Mouse (Mus musculus) heart, embryonic 16.5 days (tissue): ENCODE measurements around the gene Tmem185b. TPM values are rescaled to one million over a fixed set of nuclear protein-coding genes. Genes with fewer than 3 reads are reported as not detected.

Source experiments
- ATAC-seq: fragments of 200-750 bp; cut with Nextera tagmentation; replicated peaks from 2 replicates; pipeline ENCODE4 v1.8.0; 2017; ENCODE audit warnings: moderate number of reproducible peaks; ENCODE audit not compliant: insufficient read depth, low FRiP score; ENCODE audit errors: extremely low read depth
- H3K27ac ChIP-seq: fragments of 300-500 bp; sonication (generic); 2 replicates; pipeline ENCODE4 v1.5.1; 2014; ENCODE audit warnings: mild to moderate bottlenecking, low read length, control low read depth, moderate library complexity
- H3K27me3 ChIP-seq: fragments of 300-500 bp; sonication (generic); 2 replicates; pipeline ENCODE4 v1.6.1; 2014; ENCODE audit warnings: low read length, mixed read lengths; ENCODE audit not compliant: control insufficient read depth, insufficient read depth
- H3K36me3 ChIP-seq: fragments of 300-500 bp; sonication (generic); 2 replicates; pipeline ENCODE4 v1.6.1; 2014; ENCODE audit not compliant: control insufficient read depth, insufficient read depth
- H3K4me1 ChIP-seq: fragments of 300-500 bp; sonication (generic); 2 replicates; pipeline ENCODE4 v1.6.1; 2014; ENCODE audit warnings: low read length, mixed read lengths; ENCODE audit not compliant: control insufficient read depth, insufficient read depth
- H3K4me2 ChIP-seq: fragments of 300-500 bp; sonication (generic); 2 replicates; pipeline ENCODE4 v1.6.1; 2014; ENCODE audit warnings: low read depth, mild to moderate bottlenecking, control low read depth, low read length
- H3K4me3 ChIP-seq: fragments of 300-500 bp; sonication (generic); 2 replicates; pipeline ENCODE4 v1.5.1; 2014; ENCODE audit warnings: mild to moderate bottlenecking, control low read depth, low read length
- H3K9ac ChIP-seq: fragments of 300-500 bp; sonication (generic); 2 replicates; pipeline ENCODE4 v1.6.1; 2014; ENCODE audit warnings: low read length, control low read depth
- H3K9me3 ChIP-seq: fragments of 300-500 bp; sonication (generic); replicated peaks from 2 replicates; pipeline ENCODE4 v1.6.1; 2016; ENCODE audit warnings: low read length; ENCODE audit not compliant: control insufficient read depth
- WGBS: fragments of 180-500 bp; shearing (Covaris S2); extraction: QIAGEN DNeasy Blood & Tissue Kit; methylation state at CpG from one replicate; pipeline ENCODE4 v1.1.7; 2014; 5-methylcytosine and 5-hydroxymethylcytosine counted together
- polyA plus RNA-seq: library from polyadenylated mRNA; unstranded; fragments of >200 nt; fragmentation: Nextera tagmentation; extraction: Ambion mirVana; gene quantifications from 2 replicates; pipeline ENCODE4 v1.2.1, GENCODE M21; 2015

The Tmem185b gene
- polyA plus RNA-seq, 1 experiment from 2014 or later, result 24.7 TPM

- H3K27me3 ChIP-seq, result no peaks in the 10 kb centered on the region
- H3K36me3 ChIP-seq, result peaks cover 11% of the 10 kb centered on the region
- H3K9ac ChIP-seq, result no peak overlapping the region
- WGBS, result 78% methylated on average over 4 of the region's 4 CpGs
- no peak overlapping the region for H3K4me3 ChIP-seq
- no peak for ATAC-seq
- peaks cover 6% of the 10 kb centered on the region; the same call in 1 of the 2 replicates for H3K9me3 ChIP-seq
- peaks cover 25% of the 10 kb centered on the region for H3K4me1 ChIP-seq
- H3K4me2 ChIP-seq, result no peak overlapping the region
- no peak overlapping the region for H3K27ac ChIP-seq
Measured at GRCm38 (mm10) chr1:119522726-119523125, 3.2 kb upstream of the Tmem185b start.

GRCm38 (mm10) chr1:119523369-119523768, 2.6 kb upstream of the Tmem185b start:
- no peak overlapping the region for H3K4me2 ChIP-seq
- peaks cover 20% of the 10 kb centered on the region for H3K4me1 ChIP-seq
- no peak overlapping the region for H3K9ac ChIP-seq
- 75% methylated on average over 7 of the region's 7 CpGs for WGBS
- ATAC-seq, result no peak
- H3K27me3 ChIP-seq, result no peaks in the 10 kb centered on the region
- H3K27ac ChIP-seq, result no peak overlapping the region
- no peak overlapping the region for H3K4me3 ChIP-seq
- peaks cover 13% of the 10 kb centered on the region for H3K36me3 ChIP-seq
- H3K9me3 ChIP-seq, result peaks cover 6% of the 10 kb centered on the region; the same call in 1 of the 2 replicates

- H3K4me2 ChIP-seq, result no peak overlapping the region
- H3K9me3 ChIP-seq, result peaks cover 9% of the 10 kb centered on the region
- WGBS, result 90% methylated on average over 7 of the region's 7 CpGs
- no peak for ATAC-seq
- H3K9ac ChIP-seq, result no peak overlapping the region
- H3K36me3 ChIP-seq, result peaks cover 17% of the 10 kb centered on the region
- H3K27me3 ChIP-seq, result no peaks in the 10 kb centered on the region
- H3K4me1 ChIP-seq, result peaks cover 20% of the 10 kb centered on the region
- H3K27ac ChIP-seq, result no peak overlapping the region
- no peak overlapping the region for H3K4me3 ChIP-seq
Measured at GRCm38 (mm10) chr1:119523826-119524225, 2.1 kb upstream of the Tmem185b start.

GRCm38 (mm10) chr1:119525004-119525444, 936 bp upstream of the Tmem185b start:
- Histone ChIP-seq H3K27ac (peak overlapping the region; percentile 14; the same call in 1 of the 2 replicates), H3K4me1 (peaks cover 20% of the 10 kb centered on the region), H3K4me2 (peak overlapping the region; percentile 71), H3K9me3 (peaks cover 11% of the 10 kb centered on the region), H3K4me3 (peak overlapping the region; percentile 75), H3K36me3 (peaks cover 25% of the 10 kb centered on the region), H3K9ac (peak overlapping the region; percentile 87), H3K27me3 (no peaks in the 10 kb centered on the region)
- no peak for ATAC-seq
- 17% methylated on average over 5 of the region's 5 CpGs for WGBS

GRCm38 (mm10) chr1:119530941-119531340, 5.0 kb downstream of the Tmem185b start:
- WGBS, result 82% methylated on average over 13 of the region's 13 CpGs
- Histone ChIP-seq H3K9me3 (peaks cover 11% of the 10 kb centered on the region), H3K4me1 (peaks cover 10% of the 10 kb centered on the region), H3K9ac (no peak overlapping the region), H3K4me2 (no peak overlapping the region), H3K4me3 (no peak overlapping the region), H3K36me3 (peaks cover 25% of the 10 kb centered on the region), H3K27me3 (no peaks in the 10 kb centered on the region), H3K27ac (no peak overlapping the region)
- no peak for ATAC-seq

GRCm38 (mm10) chr1:119532165-119532564, 6.2 kb downstream of the Tmem185b start:
- Histone ChIP-seq H3K27me3 (no peaks in the 10 kb centered on the region), H3K9me3 (peaks cover 7% of the 10 kb centered on the region), H3K4me2 (no peak overlapping the region), H3K27ac (no peak overlapping the region), H3K4me3 (no peak overlapping the region), H3K4me1 (peaks cover 6% of the 10 kb centered on the region), H3K36me3 (peaks cover 19% of the 10 kb centered on the region), H3K9ac (no peak overlapping the region)
- no peak for ATAC-seq
- 90% methylated on average over 6 of the region's 6 CpGs for WGBS

- H3K9ac ChIP-seq, result no peak overlapping the region
- H3K4me1 ChIP-seq, result peaks cover 6% of the 10 kb centered on the region
- H3K27me3 ChIP-seq, result no peaks in the 10 kb centered on the region
- H3K4me2 ChIP-seq, result no peak overlapping the region
- H3K36me3 ChIP-seq, result peaks cover 13% of the 10 kb centered on the region
- no peak for ATAC-seq
- WGBS, result 81% methylated on average over 18 of the region's 18 CpGs
- no peak overlapping the region for H3K27ac ChIP-seq
- peaks cover 5% of the 10 kb centered on the region for H3K9me3 ChIP-seq
- H3K4me3 ChIP-seq, result no peak overlapping the region
Measured at GRCm38 (mm10) chr1:119533093-119533805, 7.3 kb downstream of the Tmem185b start.

- Histone ChIP-seq H3K9me3 (no peaks in the 10 kb centered on the region), H3K4me1 (peaks cover 6% of the 10 kb centered on the region), H3K27me3 (no peaks in the 10 kb centered on the region), H3K9ac (no peak overlapping the region), H3K36me3 (peaks cover 2% of the 10 kb centered on the region; the same call in 1 of the 2 replicates), H3K27ac (no peak overlapping the region), H3K4me3 (no peak overlapping the region), H3K4me2 (no peak overlapping the region)
- ATAC-seq, result no peak
- 88% methylated on average over 5 of the region's 5 CpGs for WGBS
Measured at GRCm38 (mm10) chr1:119534341-119534740, 8.4 kb downstream of the Tmem185b start.

- Histone ChIP-seq H3K9me3 (no peaks in the 10 kb centered on the region), H3K4me1 (peaks cover 8% of the 10 kb centered on the region), H3K4me3 (no peak overlapping the region), H3K9ac (no peak overlapping the region), H3K27ac (peak overlapping the region; percentile 75), H3K36me3 (no peaks in the 10 kb centered on the region), H3K27me3 (no peaks in the 10 kb centered on the region), H3K4me2 (no peak overlapping the region)
- 43% methylated on average over 2 of the region's 2 CpGs for WGBS
- ATAC-seq, result peak; percentile 56
Measured at GRCm38 (mm10) chr1:119536122-119536521, 10.2 kb downstream of the Tmem185b start.
